In genomic region chr11:96875270-96875669, GRCm38 (mm10) we compare ENCODE assay signal across 8 mouse cellular contexts. TPM values are rescaled to one million over a fixed set of nuclear protein-coding genes. Genes with fewer than 3 reads are reported as not detected.
A peak's percentile ranks its signal among the peaks of the same experiment; 100 is the strongest.
DNase-seq lines count a peak whose midpoint lies in the region; ATAC-seq and TF ChIP-seq lines count a peak whose summit lies in the region.

No protein-coding gene starts in this region.

- H3K27ac ChIP-seq in layer of hippocampus, adult 2 months: peak overlapping the region; percentile 89
- peak overlapping the region; percentile 95 for H3K27ac ChIP-seq in forebrain, embryonic 10.5 days
- no peak overlapping the region for H3K27ac ChIP-seq in intestine, postnatal 0 days (ENCODE audit: low read depth, low read length)
- H3K27ac ChIP-seq in neural tube, embryonic 13.5 days (replicated peaks): peak overlapping the region; percentile 99

- no peaks in the 10 kb centered on the region for H3K27me3 ChIP-seq in forebrain, embryonic 10.5 days (ENCODE audit: poor library complexity, severe bottlenecking)
- peaks cover 24% of the 10 kb centered on the region for H3K27me3 ChIP-seq in intestine, postnatal 0 days (replicated peaks; ENCODE audit: control insufficient read depth, insufficient read depth, low read length)
- H3K27me3 ChIP-seq in neural tube, embryonic 13.5 days: no peaks in the 10 kb centered on the region

- H3K9ac ChIP-seq in intestine, postnatal 0 days (ENCODE audit: low read depth, low read length): no peak overlapping the region
- peak overlapping the region; percentile 49 for H3K9ac ChIP-seq in neural tube, embryonic 13.5 days

- H3K4me1 ChIP-seq in forebrain, embryonic 10.5 days: peaks cover 96% of the 10 kb centered on the region
- no peaks in the 10 kb centered on the region for H3K4me1 ChIP-seq in intestine, postnatal 0 days (replicated peaks; ENCODE audit: control insufficient read depth, insufficient read depth, low read length)
- peaks cover 82% of the 10 kb centered on the region for H3K4me1 ChIP-seq in neural tube, embryonic 13.5 days (replicated peaks)

- no peaks in the 10 kb centered on the region for H3K9me3 ChIP-seq in forebrain, embryonic 10.5 days
- H3K9me3 ChIP-seq in intestine, postnatal 0 days (ENCODE audit: control insufficient read depth): no peaks in the 10 kb centered on the region
- H3K9me3 ChIP-seq in neural tube, embryonic 13.5 days: no peaks in the 10 kb centered on the region

- ATAC-seq in intestine, postnatal 0 days: no peak
- ATAC-seq in neural tube, embryonic 13.5 days (ENCODE audit: low read depth): no peak

- no peaks in the 10 kb centered on the region for H3K36me3 ChIP-seq in forebrain, embryonic 10.5 days (replicated peaks)
- no peaks in the 10 kb centered on the region for H3K36me3 ChIP-seq in intestine, postnatal 0 days (ENCODE audit: control insufficient read depth, insufficient read depth)
- H3K36me3 ChIP-seq in neural tube, embryonic 13.5 days: no peaks in the 10 kb centered on the region

- no peak for TF ChIP-seq CTCF in layer of hippocampus, adult 2 months (conservative IDR thresholded peaks at IDR 0.05)
- no peak for TF ChIP-seq CTCF in intestine, postnatal 0 days (IDR thresholded peaks at IDR 0.05; ENCODE audit: low read depth)

- peak overlapping the region; percentile 48 for H3K4me3 ChIP-seq in layer of hippocampus, adult 2 months
- peak overlapping the region; percentile 46 for H3K4me3 ChIP-seq in forebrain, embryonic 10.5 days
- peak overlapping the region; percentile 23 for H3K4me3 ChIP-seq in intestine, postnatal 0 days (ENCODE audit: low read depth, low read length)
- peak overlapping the region; percentile 23 for H3K4me3 ChIP-seq in neural tube, embryonic 13.5 days

- DNase-seq in layer of hippocampus, adult 2 months (ENCODE audit: low spot score in 2 of 2): no peak
- DNase-seq in layer of hippocampus, adult 9-10 months (ENCODE audit: low spot score): no peak
- DNase-seq in forebrain, embryonic 10.5 days (ENCODE audit: extremely low spot score, low spot score): no peak
- no peak for DNase-seq in cerebellum, postnatal 25 days
- no peak for DNase-seq in adrenal gland, postnatal 4 days (ENCODE audit: low spot score in 2 of 2)
- no peak for DNase-seq in natural killer cell, adult 2 months (ENCODE audit: low spot score in 2 of 2)

- peak overlapping the region; percentile 64 for H3K4me2 ChIP-seq in intestine, postnatal 0 days (replicated peaks; ENCODE audit: low read depth)
- peak overlapping the region; percentile 50 for H3K4me2 ChIP-seq in neural tube, embryonic 13.5 days

- 8% methylated on average over 4 of the region's 4 CpGs for WGBS in forebrain, embryonic 10.5 days
- 30% methylated on average over 4 of the region's 4 CpGs for WGBS in intestine, postnatal 0 days
- 12% methylated on average over 4 of the region's 4 CpGs for WGBS in neural tube, embryonic 13.5 days

RNA-seq across cellular contexts. Expression of gene Copz2, which starts 25.6 kb away (rescaled TPM):
- total RNA-seq in layer of hippocampus, adult 2 months (2021): 1 to 10 TPM; 5.9 to 7.0 TPM
- polyA plus RNA-seq in forebrain, embryonic 10.5 days (2016; fragmentation: Nextera tagmentation; extraction: Ambion mirVana): 25.1 and 25.6 TPM in 2 replicates
- polyA plus RNA-seq in intestine, postnatal 0 days (2015; fragmentation: Nextera tagmentation; extraction: Ambion mirVana): 46.8 and 47.6 TPM in 2 replicates
- 36.6 and 43.2 TPM in 2 replicates for polyA plus RNA-seq in neural tube, embryonic 13.5 days (2015; fragmentation: Nextera tagmentation; extraction: Ambion mirVana)
- 10 to 100 TPM; 53.2 to 62.5 TPM for total RNA-seq in adrenal gland, postnatal 4 days (2021)

RNA-seq across cellular contexts. Expression of gene Cdk5rap3, which starts 41.0 kb away (rescaled TPM):
- total RNA-seq in layer of hippocampus, adult 2 months (2021): 10 to 100 TPM; 34.5 to 41.6 TPM
- polyA plus RNA-seq in forebrain, embryonic 10.5 days (2016; fragmentation: Nextera tagmentation; extraction: Ambion mirVana): 107 and 111 TPM in 2 replicates
- 64.1 and 68.9 TPM in 2 replicates for polyA plus RNA-seq in intestine, postnatal 0 days (2015; fragmentation: Nextera tagmentation; extraction: Ambion mirVana)
- 79.2 and 92.0 TPM in 2 replicates for polyA plus RNA-seq in neural tube, embryonic 13.5 days (2015; fragmentation: Nextera tagmentation; extraction: Ambion mirVana)
- total RNA-seq in adrenal gland, postnatal 4 days (2021): 10 to 100 TPM; 71.6 to 74.7 TPM

RNA-seq across cellular contexts. Expression of gene Nfe2l1, which starts 45.5 kb away (rescaled TPM):
- 100 to 1,000 TPM; 221 to 229 TPM for total RNA-seq in layer of hippocampus, adult 2 months (2021)
- polyA plus RNA-seq in forebrain, embryonic 10.5 days (2016; fragmentation: Nextera tagmentation; extraction: Ambion mirVana): 64.7 and 66.0 TPM in 2 replicates
- 31.6 and 35.0 TPM in 2 replicates for polyA plus RNA-seq in intestine, postnatal 0 days (2015; fragmentation: Nextera tagmentation; extraction: Ambion mirVana)
- polyA plus RNA-seq in neural tube, embryonic 13.5 days (2015; fragmentation: Nextera tagmentation; extraction: Ambion mirVana): 66.2 and 66.5 TPM in 2 replicates
- 100 to 1,000 TPM; 269 to 272 TPM for total RNA-seq in adrenal gland, postnatal 4 days (2021)

RNA-seq across cellular contexts. Expression of gene Prr15l, which starts 52.6 kb away (rescaled TPM):
- not detected for total RNA-seq in layer of hippocampus, adult 2 months (2021)
- polyA plus RNA-seq in forebrain, embryonic 10.5 days (2016; fragmentation: Nextera tagmentation; extraction: Ambion mirVana): 0.36 and 0.40 TPM in 2 replicates
- 138 and 141 TPM in 2 replicates for polyA plus RNA-seq in intestine, postnatal 0 days (2015; fragmentation: Nextera tagmentation; extraction: Ambion mirVana)
- 0.21 TPM in 1 of 2 replicates, not detected in the other for polyA plus RNA-seq in neural tube, embryonic 13.5 days (2015; fragmentation: Nextera tagmentation; extraction: Ambion mirVana)
- 1 to 10 TPM in 1 of 2 experiments, under 1 TPM in 1; 0.28 to 7.8 TPM for total RNA-seq in adrenal gland, postnatal 4 days (2021)
